Mouse (Mus musculus): ENCODE measurements around the gene P3h4.

- TF ChIP-seq CTCF (IDR thresholded peaks at IDR 0.05) = no peak
- no peak for TF ChIP-seq EP300 (IDR thresholded peaks at IDR 0.05)
Measured at GRCm38 (mm10) chr11:100399727-100400538, 14.7 kb downstream of the P3h4 start.

All from lung, postnatal 0 days (tissue).